Mouse (Mus musculus): ENCODE data around the gene Zbtb5. TPM values are rescaled to one million over a fixed set of nuclear protein-coding genes. Genes with fewer than 3 reads are reported as not detected.
"Not testable (repeated sequence)": the region's sequence is repeated elsewhere in the genome, so short reads cannot be mapped to it uniquely, and the experiment has no call there.

Zbtb5 gene
- 1 to 10 TPM; 2.8 to 3.4 TPM for total RNA-seq (2021)
- long read RNA-seq, experiment 1, full-length matches to known transcripts = 1 of 2 reads
- long read RNA-seq, experiment 1, partial matches to known transcripts = 0 of 2 reads
- long read RNA-seq, experiment 1, other reads (novel, unspliced or antisense) = 1 of 2 reads
- long read RNA-seq, experiment 2, full-length matches to known transcripts = 4 of 6 reads
- long read RNA-seq, experiment 2, partial matches to known transcripts = 1 of 6 reads
- long read RNA-seq, experiment 2, other reads (novel, unspliced or antisense) = 1 of 6 reads

DNA sequence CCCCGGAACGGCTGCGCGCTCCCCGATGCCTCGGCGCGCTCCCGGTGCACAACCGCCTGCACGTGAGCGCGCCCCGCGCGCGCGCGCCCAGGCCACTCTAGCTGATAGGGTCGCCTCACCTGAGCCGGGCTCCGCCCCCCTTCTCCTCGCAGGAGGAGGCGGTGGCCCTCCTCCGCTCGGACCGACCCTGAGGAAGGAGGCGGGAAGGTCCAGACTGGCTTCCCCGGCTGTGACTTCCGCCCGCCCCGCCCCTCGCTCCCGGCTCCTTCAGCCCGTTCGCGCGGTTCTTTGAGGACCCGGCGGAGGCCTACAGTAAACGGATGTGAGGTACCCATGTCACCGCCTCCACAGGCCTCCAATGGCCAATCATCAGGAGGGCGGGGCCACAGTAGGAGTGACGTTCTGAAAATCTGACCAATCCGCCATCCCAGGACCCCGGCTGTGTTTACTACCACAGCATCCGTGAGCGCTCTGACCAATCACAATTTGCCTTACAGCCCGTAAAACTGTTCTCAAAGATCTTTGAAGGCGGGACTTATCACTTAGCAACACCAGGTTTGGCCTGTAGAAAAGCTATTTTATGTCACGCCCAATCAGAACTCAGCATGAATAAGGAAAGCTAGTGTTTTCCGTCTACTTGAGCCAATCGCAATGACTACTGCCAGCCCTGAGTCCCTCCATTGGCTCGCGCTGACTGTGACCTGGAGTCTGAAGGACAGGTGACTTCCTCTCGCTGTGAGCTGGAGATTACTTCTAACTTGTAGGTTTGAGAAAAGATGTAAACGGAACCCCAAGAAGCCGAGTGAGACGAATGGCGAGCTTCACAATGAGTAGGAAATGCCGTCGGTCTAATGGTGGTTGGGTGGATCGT is at the start of gene Zbtb5:
Gene Zbtb5, minus strand, starts transcription at position 308 of the 871 bp plus-strand sequence.
- DNase-seq = peak; percentile 100

GRCm38 (mm10) chr4:45055451-45055850 is 43.2 kb upstream of the Zbtb5 start:
- peak; percentile 40 for DNase-seq

DNA sequence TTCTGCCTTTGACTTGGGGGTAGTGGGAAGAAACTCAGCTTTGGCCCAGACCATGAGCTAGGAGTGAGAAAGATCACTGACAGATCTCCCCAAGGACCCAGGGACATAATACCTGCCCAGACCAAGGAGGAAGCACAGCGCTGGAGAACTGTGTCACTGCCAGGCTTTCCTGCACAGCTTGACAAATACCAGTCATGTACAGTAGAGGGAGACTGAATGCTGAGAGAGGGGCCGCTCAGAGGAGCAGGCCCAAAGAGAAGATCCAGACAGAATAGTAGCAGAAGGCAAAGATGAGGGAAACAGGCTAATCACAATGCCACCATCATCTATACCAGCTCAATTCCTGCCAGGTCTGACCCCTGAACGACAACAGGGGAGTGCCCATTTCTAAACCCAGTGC is 42.6 kb upstream of the Zbtb5 start:
- DNase-seq = no peak

DNA sequence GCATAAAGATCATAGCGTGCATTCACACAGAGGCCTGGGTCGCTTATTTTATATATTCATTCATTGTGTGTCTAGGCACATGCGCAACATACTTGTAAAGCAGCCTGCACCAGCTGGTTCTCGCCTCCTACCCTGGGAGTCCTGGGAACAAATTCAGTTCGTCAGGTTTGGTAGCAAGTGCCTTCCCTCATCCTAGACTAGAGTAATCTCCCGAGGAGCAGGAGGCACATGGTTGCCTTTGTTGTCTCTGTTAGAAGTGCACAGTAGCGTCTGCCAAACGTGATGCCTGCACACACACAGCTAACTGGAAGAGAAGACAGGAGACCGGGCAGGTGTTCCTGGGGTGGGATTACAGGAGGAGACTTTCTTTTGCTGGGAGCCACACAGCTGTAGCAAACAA is 35.7 kb upstream of the Zbtb5 start:
- DNase-seq = no peak

- no peak for DNase-seq
Measured at GRCm38 (mm10) chr4:45047286-45047887, 35.2 kb upstream of the Zbtb5 start.

- no peak for DNase-seq
Measured at GRCm38 (mm10) chr4:45046679-45047078, 34.5 kb upstream of the Zbtb5 start.

GRCm38 (mm10) chr4:45040795-45041194 is 28.6 kb upstream of the Zbtb5 start:
- no peak for DNase-seq

- not testable (repeated sequence) for DNase-seq
Measured at GRCm38 (mm10) chr4:45039546-45039945, 27.3 kb upstream of the Zbtb5 start.

- DNase-seq = not testable (repeated sequence)
Measured at GRCm38 (mm10) chr4:45038879-45039278, 26.7 kb upstream of the Zbtb5 start.

DNA sequence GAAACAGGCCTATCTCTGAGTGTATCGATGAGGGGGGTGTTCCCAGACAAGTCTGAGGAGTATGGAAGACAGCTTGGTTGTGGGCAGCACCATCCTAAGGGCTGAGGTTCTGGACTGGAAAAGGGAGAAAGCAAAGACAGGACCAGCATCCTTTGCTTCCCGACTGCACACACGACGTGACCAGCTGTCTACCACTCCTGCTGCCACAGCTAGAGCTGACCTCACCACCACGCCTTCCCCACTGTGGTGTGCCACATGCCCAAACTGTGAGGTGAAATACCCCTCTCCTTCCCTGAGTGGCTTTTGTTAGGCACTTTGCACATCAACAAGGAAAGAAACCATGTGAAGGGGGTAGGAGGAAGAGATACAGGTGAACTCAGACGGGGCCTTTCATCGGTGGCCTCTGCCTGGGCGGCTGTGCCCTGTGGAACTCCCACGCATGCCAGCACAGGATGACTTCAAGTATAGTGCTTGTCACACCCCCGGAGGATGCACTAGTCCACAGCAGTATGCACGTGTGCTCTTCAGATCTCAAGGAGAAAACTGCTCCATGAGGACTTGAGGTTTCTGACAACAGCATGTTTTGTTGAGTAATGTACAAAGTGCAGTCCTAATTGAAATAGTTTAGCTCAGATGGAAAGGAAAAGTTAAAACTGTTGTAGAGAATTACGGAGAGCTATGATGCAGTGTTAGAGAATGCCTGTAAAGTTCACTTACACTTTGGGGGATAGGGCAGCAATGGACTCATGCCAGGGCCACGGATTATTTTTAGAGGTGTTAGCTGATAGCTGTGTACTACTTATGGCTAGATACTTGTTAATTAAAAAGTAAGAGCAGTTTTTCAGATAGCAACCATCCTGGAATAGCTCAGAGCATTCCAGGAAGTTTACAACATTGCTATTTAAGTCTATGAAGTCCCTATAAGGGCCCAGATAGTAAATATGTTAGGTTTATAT is 25.5 kb upstream of the Zbtb5 start:
- no peak for DNase-seq

GRCm38 (mm10) chr4:45036571-45036970 is 24.4 kb upstream of the Zbtb5 start:
- DNase-seq = no peak

DNA sequence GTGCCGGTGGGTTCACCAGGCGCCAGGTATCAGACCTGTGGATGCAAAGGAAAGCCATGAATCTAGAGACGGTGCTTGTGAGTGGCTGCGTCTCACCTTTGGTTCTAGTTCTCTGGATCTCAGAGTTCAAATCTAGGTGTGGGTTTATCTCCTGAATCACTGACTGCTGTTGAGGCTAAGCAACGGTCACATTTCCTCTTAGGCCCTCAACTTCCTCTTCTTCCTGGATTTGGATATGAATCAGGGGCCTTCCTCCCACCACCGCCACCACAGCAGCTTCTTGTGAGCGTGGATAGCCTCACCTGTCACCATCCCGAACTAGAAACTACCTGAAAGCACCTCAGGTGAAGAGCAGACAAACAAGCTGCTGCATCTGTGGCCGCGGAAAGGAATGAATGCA is 23.8 kb upstream of the Zbtb5 start:
- no peak for DNase-seq

DNA sequence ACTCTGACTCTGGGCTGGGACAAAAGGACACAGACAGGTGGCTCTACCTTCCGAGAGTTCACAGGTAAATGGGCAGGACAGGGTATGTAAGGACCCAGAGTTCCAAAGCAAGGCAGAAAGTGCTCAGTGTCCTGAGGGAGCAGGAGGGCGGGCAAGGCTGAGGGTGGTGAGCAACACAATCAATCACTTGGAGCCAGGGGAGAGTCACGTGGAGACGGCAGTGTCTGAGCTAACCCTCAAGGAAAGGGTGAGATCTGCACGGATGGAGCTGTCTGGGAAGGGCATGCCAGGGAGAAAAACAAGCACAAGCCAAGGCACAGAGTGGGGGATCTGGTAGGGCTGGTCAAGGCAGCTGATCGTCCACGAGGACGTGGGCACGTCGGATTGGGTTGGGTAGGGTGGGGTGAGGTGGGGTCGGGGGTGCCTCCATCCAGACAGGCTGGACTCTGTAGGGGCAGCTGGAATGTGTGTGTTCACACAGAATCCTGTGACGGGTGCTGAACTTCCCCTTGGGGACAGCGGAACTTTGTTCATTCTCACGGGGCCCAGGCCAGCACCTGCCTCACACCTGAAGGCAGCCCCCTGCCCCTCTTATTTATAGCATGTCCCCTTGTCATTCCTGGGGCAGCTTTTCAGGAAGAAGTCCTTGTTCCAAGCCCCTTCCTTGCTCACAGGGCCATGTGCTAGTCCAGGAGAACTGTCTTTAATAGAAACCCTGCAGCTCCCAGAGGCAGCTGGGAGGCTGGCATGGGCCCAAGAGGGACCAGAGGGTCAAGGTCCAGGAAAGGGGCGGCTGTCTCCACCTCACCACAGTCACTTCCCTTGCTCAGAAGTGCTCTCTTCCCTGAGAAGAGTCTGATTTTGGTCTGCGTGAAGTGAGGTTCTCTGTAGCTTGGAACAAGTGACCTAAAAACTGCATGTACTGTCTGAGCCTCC is 22.7 kb upstream of the Zbtb5 start:
- DNase-seq = no peak

GRCm38 (mm10) chr4:45032586-45032985 is 20.4 kb upstream of the Zbtb5 start:
- DNase-seq = no peak

DNA sequence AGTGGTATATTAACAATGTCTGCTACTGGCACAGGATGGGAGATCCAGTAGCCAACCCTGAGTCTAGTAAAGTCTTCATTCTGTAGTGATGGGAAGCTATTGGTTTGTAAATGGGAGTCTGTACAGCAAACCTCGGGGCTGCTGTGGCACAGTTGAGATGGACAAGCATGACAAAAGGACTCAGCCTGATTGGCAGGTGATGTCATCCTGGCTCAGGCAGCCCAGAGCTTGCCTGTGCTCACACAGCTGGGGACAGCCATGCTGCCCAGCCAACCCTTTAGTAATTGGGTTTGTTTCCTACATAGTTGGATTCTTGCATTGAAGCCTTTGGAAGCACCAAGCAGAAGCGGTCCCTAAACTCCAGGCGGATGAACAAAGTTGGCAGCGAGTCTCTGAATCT is 14.2 kb upstream of the Zbtb5 start:
- no peak for DNase-seq

DNA sequence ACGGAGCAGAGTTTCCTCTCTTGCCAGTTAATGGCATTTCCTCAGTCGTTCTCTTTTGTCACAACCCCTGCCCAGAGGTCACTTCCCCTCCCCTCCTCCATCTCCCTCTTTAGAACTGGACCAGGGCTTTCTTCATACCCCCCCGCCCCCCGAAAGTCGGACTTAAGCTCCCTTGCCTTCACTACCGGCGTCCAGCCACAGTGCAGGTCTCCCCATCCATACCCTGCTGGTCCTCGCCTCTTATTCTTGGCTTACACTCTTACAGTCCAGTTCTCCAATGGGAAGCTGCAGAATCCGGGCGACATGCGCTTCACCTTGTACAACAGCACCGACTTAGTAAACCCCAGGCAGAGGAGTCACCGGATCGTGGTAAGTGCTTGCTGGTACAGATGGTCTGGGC is 6.8 kb upstream of the Zbtb5 start:
- no peak for DNase-seq

GRCm38 (mm10) chr4:45018452-45018980 is 6.3 kb upstream of the Zbtb5 start, which contains the start of gene Polr1e:
Gene Polr1e (plus strand): TSS chr4:45018583.
- peak; percentile 83 for DNase-seq

- DNase-seq = no peak
Measured at GRCm38 (mm10) chr4:45015615-45016014, 3.4 kb upstream of the Zbtb5 start.

DNA sequence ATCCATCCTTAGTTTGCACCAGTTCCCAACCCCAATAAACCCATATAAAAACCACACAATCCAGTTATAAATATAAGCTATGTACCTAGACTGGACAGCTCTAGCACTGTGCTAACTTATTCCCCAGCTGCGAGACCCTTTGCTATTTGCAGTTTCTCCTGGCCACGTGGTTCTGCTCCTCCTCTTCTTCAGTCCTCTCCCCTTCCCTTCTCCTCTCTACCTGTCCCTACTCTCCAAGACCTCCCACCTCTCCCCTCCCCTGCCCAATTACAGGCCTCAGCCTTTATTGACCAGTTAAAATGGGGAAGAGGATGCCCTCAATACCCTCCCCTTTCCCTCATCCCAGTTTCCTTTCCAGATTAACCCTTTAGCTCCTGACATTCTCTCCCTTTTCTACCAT is 1.3 kb upstream of the Zbtb5 start:
- DNase-seq = no peak

GRCm38 (mm10) chr4:45013031-45013431 is 819 bp upstream of the Zbtb5 start:
- DNase-seq = no peak

All from gastrocnemius, postnatal 25 days (tissue).